Mouse (Mus musculus): ENCODE results near the gene Tm9sf1. TPM values are rescaled to one million over a fixed set of nuclear protein-coding genes. Genes with fewer than 3 reads are reported as not detected.
A peak's percentile ranks its signal among the peaks of the same experiment; 100 is the strongest.

Gene Tm9sf1
- total and polyA plus RNA-seq, 3 experiments: 36.1 to 65.3 (median 51.3) TPM

DNA sequence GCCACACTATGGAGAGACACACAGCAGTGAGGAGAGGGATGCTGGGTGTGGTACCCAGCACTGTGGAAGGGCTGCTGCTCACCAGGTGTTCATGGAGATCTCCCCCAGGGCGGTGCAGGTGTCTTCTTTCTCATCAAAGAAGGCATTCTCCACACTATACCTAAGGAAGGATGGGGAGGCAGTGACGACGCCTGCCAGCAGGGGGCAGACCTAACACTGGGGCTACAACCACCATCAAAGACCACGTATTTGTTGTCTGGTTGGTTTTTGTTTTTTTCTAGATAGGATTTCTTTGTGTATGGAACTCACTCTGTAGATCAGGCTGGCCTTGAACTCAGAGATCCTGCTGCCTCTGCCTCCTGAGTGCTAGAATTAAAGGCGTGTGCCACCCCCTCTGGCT, 14.3 kb downstream of the Tm9sf1 start:
- Histone ChIP-seq H3K9ac (ENCODE audit: insufficient read depth, low read depth) (no peak overlapping the region), H3K79me2 (replicated peaks; ENCODE audit: control insufficient read depth, extremely low read depth, insufficient read depth, poor library complexity, severe bottlenecking) (peaks cover under 1% of the 10 kb centered on the region; the same call in 1 of the 2 replicates), H3K9me3 (replicated peaks; ENCODE audit: low read length) (no peaks in the 10 kb centered on the region), H3K4me2 (ENCODE audit: insufficient read depth, low read depth, poor library complexity, severe bottlenecking) (no peak overlapping the region), H3K27me3 (replicated peaks) (no peaks in the 10 kb centered on the region), H3K36me3 (replicated peaks in 1 of 2; ENCODE audit: control insufficient read depth in 1 of 2, insufficient read depth in 1 of 2, low read length in 1 of 2) (peaks cover 95 to 100% of the 10 kb centered on the region in 2 experiments), H3K27ac (ENCODE audit: insufficient read depth, low read depth) (no peak overlapping the region), H3K4me3 (replicated peaks in 1 of 3; ENCODE audit: low read depth in 2 of 3, low read length in 2 of 3, poor library complexity in 1 of 3) (no peak overlapping the region), H3K4me1 (ENCODE audit: control insufficient read depth in 1 of 2, insufficient read depth in 2 of 2) (peaks cover 4 to 10% of the 10 kb centered on the region in 2 experiments; a peak in 3 of 4 replicates)
- peak; percentile 45 for DNase-seq (ENCODE audit: extremely low read depth)
- dilution Hi-C loops (cut with MboI; ENCODE audit: extremely low pct_ligation_motif_present, extremely low pct_unique_long_range_greater_than_20kb, low sequenced_read_pairs) (no loop called here), in situ Hi-C loops (cut with MboI; ENCODE audit: low pct_ligation_motif_present, low pct_unique_long_range_greater_than_20kb, low sequenced_read_pairs) (no loop called here)
- TF ChIP-seq SMC3 (IDR thresholded peaks at IDR 0.05; ENCODE audit: low read depth, low read length) (peak; percentile 70), RAD21 (IDR thresholded peaks at IDR 0.05; ENCODE audit: low read depth, low read length) (peak; percentile 31), MYC (IDR thresholded peaks at IDR 0.05; ENCODE audit: low read depth, low read length) (no peak), ZKSCAN1 (IDR thresholded peaks at IDR 0.05; ENCODE audit: borderline replicate concordance, low read depth, low read length) (no peak), CTCF (conservative IDR thresholded peaks at IDR 0.05 in 1 of 2, IDR thresholded peaks at IDR 0.05 in 1 of 2; ENCODE audit: low read depth in 2 of 2, low read length in 2 of 2) (peak; percentile 77)

GRCm38 (mm10) chr14:55628077-55628827, 15.4 kb downstream of the Tm9sf1 start:
- Histone ChIP-seq H3K36me3 (replicated peaks in 1 of 2; ENCODE audit: control insufficient read depth in 1 of 2, insufficient read depth in 1 of 2, low read length in 1 of 2) (peaks cover 89 to 100% of the 10 kb centered on the region in 2 experiments), H3K9ac (ENCODE audit: insufficient read depth, low read depth) (no peak overlapping the region), H3K4me3 (replicated peaks in 1 of 3; ENCODE audit: low read depth in 2 of 3, low read length in 2 of 3, poor library complexity in 1 of 3) (no peak overlapping the region), H3K27ac (ENCODE audit: insufficient read depth, low read depth) (no peak overlapping the region), H3K27me3 (replicated peaks) (no peaks in the 10 kb centered on the region), H3K4me2 (ENCODE audit: insufficient read depth, low read depth, poor library complexity, severe bottlenecking) (no peak overlapping the region), H3K4me1 (ENCODE audit: control insufficient read depth in 1 of 2, insufficient read depth in 2 of 2) (peaks cover 0 to under 1% of the 10 kb centered on the region in 2 experiments; a peak in 1 of 4 replicates), H3K79me2 (replicated peaks; ENCODE audit: control insufficient read depth, extremely low read depth, insufficient read depth, poor library complexity, severe bottlenecking) (no peaks in the 10 kb centered on the region), H3K9me3 (replicated peaks; ENCODE audit: low read length) (no peaks in the 10 kb centered on the region)
- no peak for TF ChIP-seq SMC3 (IDR thresholded peaks at IDR 0.05; ENCODE audit: low read depth, low read length)
- dilution Hi-C loops (cut with MboI; ENCODE audit: extremely low pct_ligation_motif_present, extremely low pct_unique_long_range_greater_than_20kb, low sequenced_read_pairs) (no loop called here), in situ Hi-C loops (cut with MboI; ENCODE audit: low pct_ligation_motif_present, low pct_unique_long_range_greater_than_20kb, low sequenced_read_pairs) (no loop called here)
- DNase-seq (ENCODE audit: extremely low read depth): no peak

- DNase-seq (ENCODE audit: extremely low read depth): no peak
- no peaks in the 10 kb centered on the region for H3K4me1 ChIP-seq (ENCODE audit: control insufficient read depth in 1 of 2, insufficient read depth in 2 of 2)
- peaks cover 0 to 17% of the 10 kb centered on the region in 2 experiments for H3K36me3 ChIP-seq (replicated peaks in 1 of 2; ENCODE audit: control insufficient read depth in 1 of 2, insufficient read depth in 1 of 2, low read length in 1 of 2)
- dilution Hi-C loops (cut with MboI; ENCODE audit: extremely low pct_ligation_motif_present, extremely low pct_unique_long_range_greater_than_20kb, low sequenced_read_pairs) (no loop called here), in situ Hi-C loops (cut with MboI; ENCODE audit: low pct_ligation_motif_present, low pct_unique_long_range_greater_than_20kb, low sequenced_read_pairs) (no loop called here)
- H3K27ac ChIP-seq (ENCODE audit: insufficient read depth, low read depth): no peak overlapping the region
- H3K9me3 ChIP-seq (replicated peaks; ENCODE audit: low read length): no peaks in the 10 kb centered on the region
- TF ChIP-seq JUN (IDR thresholded peaks at IDR 0.05; ENCODE audit: insufficient read depth, low read depth, low read length): no peak
- TF ChIP-seq ELF1 (IDR thresholded peaks at IDR 0.05; ENCODE audit: low read depth, low read length): no peak
- TF ChIP-seq ETS1 (conservative IDR thresholded peaks at IDR 0.05; ENCODE audit: low read depth, low read length): no peak
- TF ChIP-seq RAD21 (IDR thresholded peaks at IDR 0.05; ENCODE audit: low read depth, low read length): no peak
- no peak for TF ChIP-seq MAFK (IDR thresholded peaks at IDR 0.05; ENCODE audit: insufficient replicate concordance, low read length)
- no peak for TF ChIP-seq SIN3A (IDR thresholded peaks at IDR 0.05; ENCODE audit: low read length)
- no peak for TF ChIP-seq RCOR1 (conservative IDR thresholded peaks at IDR 0.05; ENCODE audit: low read depth, low read length)
- H3K4me2 ChIP-seq (ENCODE audit: insufficient read depth, low read depth, poor library complexity, severe bottlenecking): no peak overlapping the region
- no peaks in the 10 kb centered on the region for H3K27me3 ChIP-seq (replicated peaks)
- H3K4me3 ChIP-seq (replicated peaks in 1 of 3; ENCODE audit: low read depth in 2 of 3, low read length in 2 of 3, poor library complexity in 1 of 3): no peak overlapping the region
- H3K9ac ChIP-seq (ENCODE audit: insufficient read depth, low read depth): no peak overlapping the region
- no peaks in the 10 kb centered on the region for H3K79me2 ChIP-seq (replicated peaks; ENCODE audit: control insufficient read depth, extremely low read depth, insufficient read depth, poor library complexity, severe bottlenecking)
Measured at GRCm38 (mm10) chr14:55618486-55619195, 25.0 kb downstream of the Tm9sf1 start.

Data from CH12.LX (cell line).